Mouse (Mus musculus) brain, adult 2 months (tissue): ENCODE results near the gene Knstrn.

Source experiments
- DNase-seq: peaks from one replicate; pipeline ENCODE4 v3.0.0; 2011; ENCODE audit warnings: low read depth, low spot score

The Knstrn gene

DNA sequence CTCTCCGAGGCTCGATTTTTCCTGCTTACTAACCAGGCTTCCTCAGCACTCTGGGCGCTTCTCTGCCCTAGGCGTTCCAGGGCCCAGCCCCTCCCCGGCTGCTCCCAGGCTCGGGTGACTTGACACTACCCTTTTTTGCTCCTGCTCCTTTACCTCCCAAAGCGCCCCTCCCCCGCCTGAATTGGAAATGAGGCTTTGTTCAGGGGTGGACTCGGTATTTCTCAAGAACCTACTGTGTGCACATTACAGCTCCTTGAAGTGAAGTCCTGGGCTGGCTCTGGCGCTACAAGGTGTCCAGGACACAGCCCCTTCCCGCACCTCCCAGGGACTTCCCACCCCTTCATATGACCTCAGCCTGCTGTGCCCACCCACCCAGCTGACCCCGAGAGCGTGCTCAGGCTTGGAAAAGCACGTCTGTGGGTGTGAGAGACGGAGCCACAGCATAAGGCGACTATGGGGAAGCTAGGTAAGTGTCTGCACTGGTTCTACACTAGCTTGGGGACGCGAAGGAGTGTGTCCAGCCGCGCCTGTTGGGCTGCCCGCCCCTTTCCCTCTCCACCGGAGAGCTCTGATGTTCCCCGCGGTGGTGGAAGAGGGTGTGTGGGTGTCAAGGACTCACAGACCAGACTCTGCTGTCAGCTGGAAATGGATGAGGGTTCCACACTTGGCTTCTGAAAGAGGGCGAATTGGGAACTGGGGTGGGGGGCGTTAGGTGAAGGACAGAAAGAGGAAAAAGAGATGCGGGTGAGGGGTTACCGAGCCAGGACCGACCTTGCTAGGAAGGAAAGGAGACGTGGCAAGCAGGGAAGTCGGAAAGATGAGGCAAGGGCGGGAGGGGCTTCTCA, 86.4 kb downstream of the Knstrn start, which contains the start of gene Bahd1:
Gene Bahd1, plus strand, starts transcription at position 397 of the 845 bp plus-strand sequence.
- DNase-seq, result peak; percentile 52

DNA sequence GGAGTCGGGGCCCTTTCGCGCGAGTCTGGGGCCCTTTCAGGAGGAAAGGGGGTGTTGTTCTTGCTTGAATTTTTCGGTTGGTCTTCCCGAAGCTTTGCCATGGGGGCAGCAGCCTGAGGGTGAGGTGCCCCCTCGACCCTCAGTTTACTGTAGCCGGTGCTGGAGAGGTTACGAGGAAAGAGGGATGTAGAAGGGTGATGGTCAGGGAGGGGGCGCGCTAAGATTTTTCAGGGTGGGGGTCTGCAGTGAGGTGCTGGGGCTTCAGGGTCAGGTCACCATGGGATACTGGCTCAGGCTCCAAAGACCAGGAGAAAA, 87.0 kb downstream of the Knstrn start:
- DNase-seq, result no peak

DNA sequence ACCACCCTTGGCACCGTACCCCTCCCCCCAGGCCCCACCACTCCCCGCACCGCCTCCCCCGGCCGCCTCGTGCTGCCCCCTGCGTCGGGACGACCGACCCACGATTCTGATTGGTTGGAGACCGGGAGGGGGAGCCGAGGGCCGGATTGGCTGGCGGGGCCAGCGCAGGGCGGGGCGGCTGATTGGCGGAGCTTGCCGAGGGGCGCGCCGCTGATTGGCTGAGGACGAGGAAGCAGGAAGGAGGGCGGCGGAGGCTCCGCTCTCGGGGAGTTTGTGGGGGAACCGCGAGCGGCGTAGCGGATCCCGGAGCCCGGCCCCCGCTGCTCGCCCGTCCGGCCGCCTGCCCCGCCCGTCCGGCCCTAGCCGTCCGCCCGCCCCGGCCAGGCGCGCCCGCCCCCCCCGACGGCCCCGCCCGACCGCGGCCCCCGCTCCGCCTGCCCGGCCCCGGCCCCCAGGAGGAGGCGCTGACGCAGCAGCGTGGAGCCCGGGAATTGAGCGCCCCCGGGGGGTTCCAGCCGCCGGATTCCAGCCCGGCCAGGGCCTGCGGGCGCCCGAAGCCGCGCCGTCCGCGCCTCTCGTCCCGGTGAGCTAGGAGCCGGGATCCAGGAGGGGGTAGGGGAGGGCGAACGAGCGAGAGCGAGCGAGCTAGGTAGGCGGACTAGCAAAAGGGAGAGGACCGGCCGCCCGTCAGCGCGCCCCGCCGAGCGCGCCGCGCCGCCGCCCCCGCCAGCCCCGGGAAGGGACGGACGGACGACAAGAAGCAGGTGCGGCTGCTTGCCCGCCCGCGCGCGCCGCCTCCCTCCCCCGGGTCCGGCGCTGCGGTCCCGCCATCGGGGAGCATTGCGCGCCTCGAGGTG, 87.6 kb downstream of the Knstrn start:
- peak; percentile 98 for DNase-seq

DNA sequence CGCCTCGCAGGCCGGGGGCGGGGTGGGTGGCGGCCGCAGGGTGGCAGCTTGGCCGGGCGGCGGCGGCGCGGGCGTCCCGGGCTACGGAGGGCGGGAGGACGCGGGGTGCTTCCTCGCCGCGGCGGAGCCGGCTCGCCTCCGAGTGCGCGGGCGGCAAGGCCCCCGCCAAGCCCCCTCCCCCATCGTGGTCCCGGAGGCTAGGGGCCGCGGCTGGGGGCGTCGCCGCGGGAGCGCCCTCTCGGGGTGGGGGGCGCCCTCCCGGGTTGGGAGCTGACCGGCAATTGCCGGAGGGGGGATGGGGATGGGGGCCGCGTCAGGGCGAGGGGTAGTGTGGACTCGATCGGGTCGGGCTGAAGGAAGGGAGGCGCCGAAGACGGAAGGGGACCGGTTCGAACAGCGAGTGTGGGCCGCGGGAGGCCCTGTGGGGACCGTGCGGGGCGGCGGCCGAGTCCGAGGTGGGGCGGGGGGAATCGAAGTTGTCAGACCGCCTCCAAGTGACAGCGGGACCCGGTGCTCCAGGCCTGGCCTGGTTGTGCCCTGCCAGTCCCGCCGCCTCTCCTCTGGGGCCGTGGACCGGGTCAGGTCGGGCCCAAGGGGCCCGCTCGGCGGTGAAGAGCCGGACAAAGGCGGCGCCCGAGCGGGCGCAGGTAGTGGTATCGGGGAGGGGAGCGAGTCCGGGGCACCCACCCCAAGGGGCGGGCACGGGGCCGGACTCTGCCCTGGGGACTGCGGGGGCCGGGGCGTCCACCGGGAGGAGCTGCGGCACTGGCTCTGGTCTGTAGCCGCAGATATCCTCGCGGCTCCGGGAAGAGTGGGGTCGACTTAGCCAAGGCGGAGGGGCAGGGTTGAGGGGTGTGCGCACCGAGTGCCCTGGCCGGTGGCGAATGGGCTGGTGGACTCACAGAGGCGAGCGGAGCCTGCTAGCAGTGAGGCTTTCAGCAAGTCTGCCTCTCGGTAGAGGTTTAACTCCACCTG, 88.5 kb downstream of the Knstrn start:
- no peak for DNase-seq

DNA sequence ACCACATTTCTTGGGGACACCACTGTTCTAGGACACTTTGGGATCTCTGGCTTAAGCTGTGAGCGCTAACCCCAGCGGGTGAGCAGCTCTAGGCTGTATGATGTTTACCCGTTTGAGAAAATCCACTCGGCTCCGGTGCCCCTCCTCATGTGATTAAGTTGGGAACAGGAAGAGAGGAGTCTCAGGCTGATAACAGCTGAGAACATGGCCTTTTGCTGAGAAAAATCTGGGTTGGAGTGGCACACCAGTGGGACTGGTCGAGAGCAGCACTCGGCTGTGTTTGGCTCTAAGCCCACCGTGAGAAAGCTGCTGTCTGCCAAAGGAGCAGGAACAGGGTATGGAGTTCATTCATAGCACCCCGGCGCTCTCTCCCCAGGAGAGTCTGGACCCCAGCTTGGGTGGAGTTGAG, 89.5 kb downstream of the Knstrn start:
- peak; percentile 58 for DNase-seq
